Mouse (Mus musculus): ENCODE data around the gene Slc7a14.

GRCm38 (mm10) chr3:31213802-31214201, 96.4 kb downstream of the Slc7a14 start:
- TF ChIP-seq EP300 (IDR thresholded peaks at IDR 0.05; ENCODE audit: low read depth in 1 of 2, low read length in 2 of 2) (no peak), CTCF (IDR thresholded peaks at IDR 0.05 in 2 of 3, conservative IDR thresholded peaks at IDR 0.05 in 1 of 3; ENCODE audit: control insufficient read depth in 1 of 3, insufficient read depth in 1 of 3, low read depth in 2 of 3, low read length in 3 of 3, poor library complexity in 1 of 3, severe bottlenecking in 1 of 3) (no peak), BHLHE40 (IDR thresholded peaks at IDR 0.05; ENCODE audit: borderline replicate concordance, low read depth, low read length) (no peak), POLR2A (IDR thresholded peaks at IDR 0.05; ENCODE audit: control insufficient read depth in 1 of 2, insufficient read depth in 1 of 2, low read depth in 1 of 2, low read length in 2 of 2, poor library complexity in 1 of 2) (no peak)
